8 mouse cellular contexts compared by ENCODE assay signal in genomic region chr6:48860130-48860815, GRCm38 (mm10). TPM values are rescaled to one million over a fixed set of nuclear protein-coding genes. Genes with fewer than 3 reads are reported as not detected.
DNase-seq lines count a peak whose midpoint lies in the region; ATAC-seq and TF ChIP-seq lines count a peak whose summit lies in the region.

No protein-coding gene starts in this region.

- no peaks in the 10 kb centered on the region for H3K36me3 ChIP-seq in heart, embryonic 10.5 days
- no peaks in the 10 kb centered on the region for H3K36me3 ChIP-seq in kidney, embryonic 14.5 days (ENCODE audit: control insufficient read depth, insufficient read depth, low read length)
- no peaks in the 10 kb centered on the region for H3K36me3 ChIP-seq in liver, embryonic 12.5 days
- H3K36me3 ChIP-seq in thymus, adult 2 months (ENCODE audit: control insufficient read depth, insufficient read depth, low read length), result no peaks in the 10 kb centered on the region

- H3K9ac ChIP-seq in kidney, embryonic 14.5 days (ENCODE audit: low read depth, low read length), result peak overlapping the region; percentile 23; the same call in 1 of the 2 replicates
- H3K9ac ChIP-seq in liver, embryonic 12.5 days, result no peak overlapping the region

- H3K4me1 ChIP-seq in heart, embryonic 10.5 days, result peaks cover 10% of the 10 kb centered on the region
- no peaks in the 10 kb centered on the region for H3K4me1 ChIP-seq in kidney, embryonic 14.5 days (ENCODE audit: control insufficient read depth, insufficient read depth, low read length)
- H3K4me1 ChIP-seq in liver, embryonic 12.5 days, result no peaks in the 10 kb centered on the region
- peaks cover 4% of the 10 kb centered on the region for H3K4me1 ChIP-seq in thymus, adult 2 months (replicated peaks; ENCODE audit: control insufficient read depth, insufficient read depth, low read length)

- peak; percentile 19 to 49 for DNase-seq in cerebellum, postnatal 25 days
- DNase-seq in cerebellum, postnatal 4 days (ENCODE audit: low spot score in 2 of 2), result peak; percentile 53 to 66
- DNase-seq in heart, embryonic 10.5 days (ENCODE audit: low spot score), result peak; percentile 86
- peak; percentile 69 for DNase-seq in naive thymus-derived CD4-positive, alpha-beta T cell, adult 2 months (ENCODE audit: low read depth)
- peak; percentile 58 for DNase-seq in thymus, adult 2 months

- no peaks in the 10 kb centered on the region for H3K9me3 ChIP-seq in heart, embryonic 10.5 days
- H3K9me3 ChIP-seq in kidney, embryonic 14.5 days (ENCODE audit: control insufficient read depth, low read length), result no peaks in the 10 kb centered on the region
- no peaks in the 10 kb centered on the region for H3K9me3 ChIP-seq in liver, embryonic 12.5 days (replicated peaks)

- TF ChIP-seq POLR2A in thymus, adult 2 months (IDR thresholded peaks at IDR 0.05; ENCODE audit: control insufficient read depth, extremely low read depth, insufficient read depth, low read length, poor library complexity), result no peak

- peak overlapping the region; percentile 53 for H3K4me3 ChIP-seq in heart, embryonic 10.5 days
- H3K4me3 ChIP-seq in kidney, embryonic 14.5 days (ENCODE audit: low read length), result peak overlapping the region; percentile 22
- peak overlapping the region; percentile 43 for H3K4me3 ChIP-seq in liver, embryonic 12.5 days
- no peak overlapping the region for H3K4me3 ChIP-seq in thymus, adult 2 months (ENCODE audit: control insufficient read depth, insufficient read depth, low read length)

- H3K27me3 ChIP-seq in heart, embryonic 10.5 days (ENCODE audit: insufficient read depth, poor library complexity, severe bottlenecking), result no peaks in the 10 kb centered on the region
- H3K27me3 ChIP-seq in kidney, embryonic 14.5 days (ENCODE audit: control insufficient read depth, insufficient read depth, low read length), result no peaks in the 10 kb centered on the region
- H3K27me3 ChIP-seq in liver, embryonic 12.5 days (replicated peaks), result no peaks in the 10 kb centered on the region
- no peaks in the 10 kb centered on the region for H3K27me3 ChIP-seq in thymus, adult 2 months (ENCODE audit: control insufficient read depth, insufficient read depth, low read length)

- TF ChIP-seq CTCF in thymus, adult 2 months (IDR thresholded peaks at IDR 0.05; ENCODE audit: borderline replicate concordance, control insufficient read depth, extremely low read depth, insufficient read depth, low read length, poor library complexity), result peak; percentile 60; the same call in 1 of the 2 replicates

- peak overlapping the region; percentile 67 for H3K27ac ChIP-seq in heart, embryonic 10.5 days
- H3K27ac ChIP-seq in kidney, embryonic 14.5 days (ENCODE audit: low read depth, low read length), result no peak overlapping the region
- H3K27ac ChIP-seq in liver, embryonic 12.5 days, result no peak overlapping the region
- no peak overlapping the region for H3K27ac ChIP-seq in thymus, adult 2 months (ENCODE audit: control insufficient read depth, insufficient read depth, low read length)

- ATAC-seq in cerebellum, adult (ENCODE audit: insufficient number of reproducible peaks, low FRiP score, low TSS enrichment), result no peak
- ATAC-seq in kidney, embryonic 14.5 days (ENCODE audit: low FRiP score, low TSS enrichment), result peak; percentile 71
- ATAC-seq in liver, embryonic 12.5 days, result 0 out of 2 replicates have a peak, but pooled peaks have one; percentile 8

- WGBS in heart, embryonic 10.5 days, result 12% methylated on average over 23 of the region's 23 CpGs
- WGBS in kidney, embryonic 14.5 days, result 16% methylated on average over 19 of the region's 23 CpGs
- 7% methylated on average over 23 of the region's 23 CpGs for WGBS in liver, embryonic 12.5 days (ENCODE audit: insufficient replicate concordance)
- 12% methylated on average over 23 of the region's 23 CpGs for WGBS in thymus, adult 2 months

- H3K4me2 ChIP-seq in kidney, embryonic 14.5 days (replicated peaks; ENCODE audit: low read depth, low read length), result peak overlapping the region; percentile 46
- H3K4me2 ChIP-seq in liver, embryonic 12.5 days, result peak overlapping the region; percentile 61

RNA-seq across cellular contexts. Expression of gene Aoc1, which starts 12.4 kb away (rescaled TPM):
- not detected in 2 replicates for polyA plus RNA-seq in heart, embryonic 10.5 days (2016; fragmentation: Nextera tagmentation; extraction: Ambion mirVana)
- polyA plus RNA-seq in kidney, embryonic 14.5 days (2014; fragmentation: Nextera tagmentation; extraction: Ambion mirVana), result 0.99 and 1.4 TPM in 2 replicates
- polyA plus RNA-seq in liver, embryonic 12.5 days (2016; fragmentation: Nextera tagmentation; extraction: Ambion mirVana), result not detected in 2 replicates
- 10.5 and 11.7 TPM in 2 replicates for polyA plus RNA-seq in thymus, adult 2 months (2012; rRNA removed)

RNA-seq across cellular contexts. Expression of gene Tmem176b, which starts 19.0 kb away (rescaled TPM):
- polyA plus RNA-seq in heart, embryonic 10.5 days (2016; fragmentation: Nextera tagmentation; extraction: Ambion mirVana), result 150 and 178 TPM in 2 replicates
- 308 and 313 TPM in 2 replicates for polyA plus RNA-seq in kidney, embryonic 14.5 days (2014; fragmentation: Nextera tagmentation; extraction: Ambion mirVana)
- 92.9 and 93.2 TPM in 2 replicates for polyA plus RNA-seq in liver, embryonic 12.5 days (2016; fragmentation: Nextera tagmentation; extraction: Ambion mirVana)
- polyA plus RNA-seq in thymus, adult 2 months (2012; rRNA removed), result 206 and 265 TPM in 2 replicates

RNA-seq across cellular contexts. Expression of gene Tmem176a, which starts 19.6 kb away (rescaled TPM):
- 65.3 and 84.3 TPM in 2 replicates for polyA plus RNA-seq in heart, embryonic 10.5 days (2016; fragmentation: Nextera tagmentation; extraction: Ambion mirVana)
- 123 and 135 TPM in 2 replicates for polyA plus RNA-seq in kidney, embryonic 14.5 days (2014; fragmentation: Nextera tagmentation; extraction: Ambion mirVana)
- polyA plus RNA-seq in liver, embryonic 12.5 days (2016; fragmentation: Nextera tagmentation; extraction: Ambion mirVana), result 48.3 and 53.2 TPM in 2 replicates
- 67.0 and 84.8 TPM in 2 replicates for polyA plus RNA-seq in thymus, adult 2 months (2012; rRNA removed)

Comparison
In these comparisons a context has a peak if more than half of its experiments do, and no peak if none do; other contexts are left out.
1. DNase-seq: peak in every context shown above with its lines; median percentile 86 in heart, embryonic 10.5 days; 69 in naive thymus-derived CD4-positive, alpha-beta T cell, adult 2 months; 60 in cerebellum, postnatal 4 days; 58 in thymus, adult 2 months; 34 in cerebellum, postnatal 25 days.